Mouse (Mus musculus) frontal cortex, adult (tissue): ENCODE measurements around the gene Nsd1.

Source experiments
- ATAC-seq: cut with Nextera tagmentation; 2 replicates; pipeline ENCODE4 v1.9.2; 2017; ENCODE audit warnings: mild to moderate bottlenecking, moderate library complexity, mixed read lengths; ENCODE audit not compliant: low TSS enrichment

The Nsd1 gene

DNA sequence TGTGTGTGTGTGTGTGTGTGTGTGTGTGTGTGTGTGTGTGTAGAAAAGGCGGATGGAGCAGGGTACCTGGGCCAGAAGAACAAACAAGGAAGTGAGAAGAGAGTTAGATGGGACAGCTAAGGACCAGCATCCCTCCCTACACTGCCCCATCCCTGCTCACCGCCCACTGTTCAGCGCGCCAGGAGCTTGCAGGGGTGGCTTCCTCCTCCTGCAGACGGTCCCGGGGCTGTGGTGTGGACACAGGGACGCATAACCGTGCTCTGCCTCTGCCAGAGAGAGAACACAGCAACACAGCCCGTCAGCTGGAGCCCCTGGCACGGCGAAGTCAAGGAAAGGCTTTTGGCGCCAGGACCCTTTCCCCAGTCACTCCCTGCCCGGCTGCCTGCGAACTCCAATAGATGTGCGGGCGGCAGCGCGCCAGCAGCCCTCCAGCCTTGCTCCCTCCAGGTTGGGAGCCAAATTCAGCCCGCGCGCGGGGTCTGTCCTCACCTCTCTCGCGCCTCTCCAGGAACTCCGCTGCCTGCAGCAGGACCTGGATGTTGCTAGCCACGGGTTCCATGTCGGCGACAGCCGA is 119.6 kb downstream of the Nsd1 start:
- no peak for ATAC-seq

- peak; percentile 45 for ATAC-seq
Observed at GRCm38 (mm10) chr13:55329683-55330566, 120.3 kb downstream of the Nsd1 start, which contains the start of gene Mxd3. Gene Mxd3 (minus strand): TSS chr13:55329823.

DNA sequence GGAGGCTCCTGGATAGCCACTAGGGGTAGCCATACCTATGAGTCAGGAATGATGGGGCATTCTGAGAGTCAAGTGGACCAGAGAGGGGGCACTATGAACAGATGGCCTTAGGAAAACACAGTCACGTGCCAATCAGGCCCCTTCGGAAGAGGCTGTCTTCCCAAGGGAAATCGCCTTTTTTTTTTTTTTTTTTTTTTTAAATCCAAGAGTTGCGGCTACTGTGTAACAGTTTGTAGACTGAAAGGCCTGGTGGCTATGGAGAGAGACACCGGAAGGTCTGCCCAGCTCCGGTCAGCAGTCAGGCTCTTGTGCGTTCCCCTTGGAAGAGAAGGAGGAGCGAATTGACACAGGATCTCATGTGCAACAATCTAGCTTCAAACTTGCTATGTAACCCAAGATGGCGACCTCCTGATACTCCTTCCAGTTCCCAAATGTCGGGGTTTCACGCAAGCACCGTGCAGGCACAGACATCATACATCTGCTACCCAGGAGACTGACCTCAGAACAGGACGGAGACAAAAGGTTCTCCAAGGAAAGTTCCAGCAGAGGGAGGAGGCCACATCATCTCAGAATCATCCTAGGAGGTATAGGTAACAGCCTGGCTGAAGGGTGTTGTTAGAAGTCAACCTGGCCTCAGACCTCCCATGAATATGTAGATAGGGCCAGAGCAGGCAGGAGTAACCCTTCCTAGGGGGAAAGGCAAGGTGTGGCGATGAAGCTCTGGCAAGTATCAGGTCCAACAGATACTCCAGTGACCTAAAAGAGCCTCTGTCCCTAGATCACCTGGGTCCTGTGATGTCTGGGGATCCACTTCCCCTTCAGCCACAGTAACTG is 121.2 kb downstream of the Nsd1 start:
- no peak for ATAC-seq

DNA sequence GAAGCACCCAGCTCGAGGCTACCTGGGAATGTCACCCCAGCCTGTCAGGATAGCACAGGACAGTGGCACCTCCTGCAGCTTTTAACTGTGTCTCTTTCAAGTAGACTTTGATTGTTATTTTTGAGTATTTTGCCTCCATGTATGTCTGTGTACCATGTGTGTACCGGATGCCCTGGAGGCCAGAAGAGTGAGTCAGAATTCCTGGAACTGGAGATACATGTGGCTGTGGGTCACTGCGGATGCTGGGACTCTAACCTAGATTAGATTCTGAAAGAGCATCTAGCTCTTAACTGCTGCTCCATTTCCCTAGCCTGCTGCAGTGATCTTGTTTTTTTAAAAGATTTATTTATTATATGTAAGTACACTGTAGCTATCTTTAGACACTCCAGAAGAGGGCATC is 122.7 kb downstream of the Nsd1 start:
- no peak for ATAC-seq

DNA sequence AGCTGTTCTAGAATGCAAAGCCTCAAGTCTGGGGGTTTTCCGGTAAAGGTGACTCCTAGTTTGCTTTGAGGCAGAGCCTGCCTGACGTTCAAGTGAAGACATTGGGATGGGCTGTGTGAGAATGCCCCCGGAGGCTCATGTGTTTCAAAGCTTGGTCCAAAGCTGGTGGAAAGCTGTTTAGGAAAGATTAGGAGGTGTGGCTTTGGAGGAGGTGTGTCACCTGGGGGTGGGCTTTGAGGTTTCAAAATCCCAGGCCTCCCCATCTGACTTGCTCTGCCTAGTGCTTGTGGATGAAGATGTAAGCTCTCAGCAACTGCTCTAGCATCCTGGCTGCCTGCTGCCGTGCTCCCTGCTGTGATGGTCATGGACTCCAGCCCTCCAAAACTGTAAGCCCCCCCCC is 126.1 kb downstream of the Nsd1 start:
- no peak for ATAC-seq

GRCm38 (mm10) chr13:55337341-55337975 is 127.9 kb downstream of the Nsd1 start:
- no peak for ATAC-seq

DNA sequence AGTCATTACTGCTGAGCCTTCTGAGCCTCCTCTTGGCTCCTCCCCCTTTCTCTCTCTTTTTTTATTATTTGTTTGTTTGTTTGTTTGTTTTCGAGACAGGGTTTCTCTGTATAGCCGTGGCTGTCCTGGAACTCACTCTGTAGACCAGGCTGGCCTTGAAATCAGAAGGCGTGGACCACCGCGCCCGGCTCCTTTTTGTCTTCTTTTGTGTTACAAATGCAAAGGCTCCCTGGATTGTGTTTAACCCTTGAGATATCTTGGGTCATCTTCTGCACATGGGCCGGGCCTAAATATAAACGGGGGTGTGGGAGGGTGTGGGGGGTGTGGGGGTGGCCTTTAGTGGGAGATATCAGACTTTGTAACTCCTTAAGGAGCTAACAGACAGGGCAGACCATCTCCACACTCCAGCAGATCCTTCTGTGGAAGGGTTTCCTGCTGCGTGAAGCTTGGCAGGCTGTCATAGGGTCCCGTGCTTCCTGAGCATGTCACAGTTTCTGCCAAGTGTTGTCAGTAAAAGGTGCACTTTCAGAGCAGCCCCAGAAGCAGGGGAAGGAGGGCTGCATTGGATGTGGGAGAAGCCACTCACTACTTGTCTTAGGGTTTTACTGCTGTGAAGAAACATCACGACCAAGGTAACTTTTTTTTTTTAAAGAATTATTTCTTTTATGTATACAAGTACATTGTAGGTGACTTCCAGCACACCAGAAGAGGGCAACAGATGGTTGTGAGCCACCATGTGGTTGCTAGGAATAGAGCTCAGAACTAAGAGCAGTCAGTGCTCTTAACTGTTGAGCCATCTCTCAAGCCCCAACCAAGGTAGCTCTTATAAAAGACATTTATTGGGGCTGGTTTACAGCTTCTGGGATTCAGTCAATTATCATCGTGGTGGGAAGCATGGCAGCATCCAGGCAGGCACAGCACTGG is 128.8 kb downstream of the Nsd1 start:
- ATAC-seq: peak; percentile 41; the same call in 1 of the 2 replicates

GRCm38 (mm10) chr13:55339259-55339658 is 129.7 kb downstream of the Nsd1 start:
- no peak for ATAC-seq

GRCm38 (mm10) chr13:55342469-55342868 is 132.9 kb downstream of the Nsd1 start:
- ATAC-seq: no peak

DNA sequence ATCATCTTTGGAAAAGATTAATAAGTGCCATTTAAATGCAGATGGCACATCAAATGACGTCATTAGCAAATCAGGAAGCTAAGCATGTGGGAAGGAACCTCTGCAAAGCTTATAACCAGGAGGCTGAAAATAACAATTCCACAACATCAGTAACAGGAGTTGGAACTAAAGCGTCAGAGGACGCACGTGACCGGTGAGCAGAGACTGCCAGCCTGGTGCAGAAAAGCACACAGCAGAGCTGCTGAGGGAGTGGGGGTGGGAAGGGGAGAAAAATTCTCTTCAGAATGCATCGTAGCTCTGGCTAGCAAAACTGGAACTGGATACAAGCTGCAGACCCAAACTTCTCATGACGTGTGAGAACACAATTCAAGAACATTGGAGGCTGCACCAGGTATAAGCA is 134.7 kb downstream of the Nsd1 start:
- ATAC-seq: peak; percentile 77

DNA sequence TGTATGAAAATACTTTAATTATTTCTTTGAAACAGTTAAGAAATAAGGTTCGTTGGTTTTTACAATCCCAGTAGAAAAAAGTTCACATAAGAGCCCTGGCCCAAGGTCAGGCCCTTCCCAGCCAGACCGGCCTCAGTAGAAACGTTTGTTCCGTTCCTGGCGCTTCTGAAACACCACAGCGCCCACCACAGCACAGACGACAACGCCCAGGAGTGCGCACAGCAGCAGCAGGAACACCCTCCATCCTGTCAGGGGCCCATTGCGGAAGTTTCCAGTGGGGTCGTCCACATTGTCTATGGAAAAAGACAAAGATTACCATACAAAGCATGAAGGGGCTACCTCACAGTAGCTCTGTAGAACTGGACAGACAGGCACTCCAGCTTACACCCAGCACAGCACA is 137.2 kb downstream of the Nsd1 start:
- ATAC-seq: no peak

DNA sequence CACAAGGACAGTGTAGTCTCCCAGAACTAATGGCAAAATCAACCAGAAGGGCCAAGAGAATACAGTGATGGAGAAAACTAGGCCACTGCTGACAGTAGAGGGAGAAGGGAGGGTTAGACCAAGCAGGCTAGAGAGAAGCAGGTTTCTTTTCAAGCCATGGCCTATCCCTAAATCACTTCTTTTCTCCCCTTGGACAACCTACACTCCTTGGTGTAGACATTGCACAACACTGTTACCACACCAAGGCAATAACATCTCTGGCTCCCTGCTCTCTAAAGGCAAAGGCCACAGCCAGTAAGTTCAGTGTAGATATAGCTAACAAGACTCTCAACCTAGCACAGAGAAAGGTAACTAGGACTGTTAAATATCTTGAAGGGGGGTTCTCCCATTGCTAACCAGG is 151.6 kb downstream of the Nsd1 start:
- no peak for ATAC-seq

GRCm38 (mm10) chr13:55361974-55362452 is 152.4 kb downstream of the Nsd1 start:
- peak; percentile 17; the same call in 1 of the 2 replicates for ATAC-seq

DNA sequence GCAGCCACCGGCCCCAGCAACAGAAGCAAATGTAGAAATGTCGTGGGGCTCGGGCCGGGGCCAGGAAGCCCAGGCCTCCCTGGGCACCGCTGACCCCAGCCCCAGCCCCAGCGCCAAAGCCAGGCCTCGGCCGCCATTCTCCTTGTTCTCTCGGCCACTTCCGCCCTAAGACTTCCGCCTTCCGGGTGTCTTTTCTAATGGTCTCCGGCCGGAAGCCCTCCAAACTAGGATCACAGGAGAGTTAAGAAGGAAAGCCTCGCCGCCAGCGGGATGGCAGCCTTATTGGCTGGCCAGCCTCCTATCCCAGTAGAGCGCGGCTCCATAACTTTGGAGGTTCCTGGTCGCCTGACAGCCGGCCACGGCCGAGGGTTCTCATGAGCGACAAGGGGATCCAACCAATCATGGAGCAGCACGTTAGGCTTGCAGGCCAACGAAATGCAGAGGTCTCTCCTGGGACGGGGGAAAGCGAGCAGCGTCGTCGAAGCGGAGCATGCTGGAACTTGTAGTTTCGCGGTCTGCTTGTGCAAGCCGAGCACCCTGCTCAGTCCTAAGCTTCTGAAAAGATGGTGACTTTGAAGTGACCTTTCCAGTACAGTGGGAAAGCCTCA is 153.0 kb downstream of the Nsd1 start, which contains the start of gene Lman2:
Gene Lman2 (minus strand): TSS at position 331 of the 608 bp plus-strand sequence.
- ATAC-seq: peak; percentile 98
